Mouse (Mus musculus): ENCODE results near the gene 1110004F10Rik. TPM values are rescaled to one million over a fixed set of nuclear protein-coding genes. Genes with fewer than 3 reads are reported as not detected.
A peak's percentile ranks its signal among the peaks of the same experiment; 100 is the strongest.
"Not testable (repeated sequence)": the region's sequence is repeated elsewhere in the genome, so short reads cannot be mapped to it uniquely, and the experiment has no call there.

Gene 1110004F10Rik
- polyA plus RNA-seq, 1 experiment from 2014 or later, result 319 TPM

DNA sequence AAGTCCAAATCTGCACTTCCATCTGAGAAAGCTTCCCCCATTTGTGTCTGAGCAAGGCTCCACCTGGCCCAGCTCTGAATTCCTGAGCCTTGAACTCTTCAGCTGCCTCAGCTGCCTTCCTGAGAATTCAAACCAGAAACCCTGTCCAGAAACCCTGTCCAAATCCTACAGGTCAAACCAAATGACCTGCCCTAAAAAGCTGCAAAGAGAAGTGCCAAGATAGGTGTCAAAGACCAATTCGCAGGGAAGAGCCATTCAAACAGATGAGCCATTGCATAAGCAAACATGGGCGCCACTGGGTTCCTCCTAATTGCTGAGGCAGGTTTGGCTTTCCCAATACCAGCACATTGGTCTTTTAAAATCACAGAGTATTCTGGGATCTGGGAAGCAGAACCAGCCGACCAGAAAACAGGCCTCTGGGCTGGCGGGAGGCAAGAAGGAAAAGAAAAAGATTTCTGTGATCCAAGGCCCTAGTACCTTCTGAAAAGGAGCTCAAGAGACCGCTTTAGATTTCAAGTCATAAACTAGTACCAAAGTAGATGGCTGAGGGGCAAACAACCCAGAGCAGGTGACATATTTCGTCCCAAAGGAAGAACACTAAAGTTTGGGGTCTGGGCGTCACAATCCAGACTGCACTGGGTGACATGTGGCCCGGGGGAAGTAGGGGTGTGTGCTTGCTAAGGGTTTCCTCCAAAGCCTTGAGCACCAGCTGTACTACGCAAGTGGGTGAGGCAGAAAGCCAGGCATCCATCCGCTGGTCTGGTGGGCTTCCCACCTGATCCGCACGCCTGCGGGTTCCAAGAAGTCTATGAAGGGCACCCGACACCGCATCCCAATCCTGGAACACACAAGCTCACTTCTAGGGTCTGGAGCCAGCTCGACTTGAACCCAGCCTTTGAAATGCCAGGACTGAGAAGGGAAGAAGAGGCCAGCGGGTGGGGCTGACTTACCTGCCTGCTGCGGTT lies 2.3 kb upstream of the 1110004F10Rik start:
- no peak for ATAC-seq (ENCODE audit: low FRiP score, low read depth)
- Histone ChIP-seq H3K36me3 (no peaks in the 10 kb centered on the region), H3K9me3 (no peaks in the 10 kb centered on the region), H3K4me3 (0 out of 2 replicates have a peak overlapping the region, but pooled peaks have one; percentile 9), H3K27ac (replicated peaks) (no peak overlapping the region), H3K27me3 (peaks cover 58% of the 10 kb centered on the region), H3K9ac (replicated peaks) (no peak overlapping the region), H3K4me2 (replicated peaks) (0 out of 2 replicates have a peak overlapping the region, but pooled peaks have one; percentile 11), H3K4me1 (peaks cover 46% of the 10 kb centered on the region)
- WGBS, result 18% methylated on average over 18 of the region's 18 CpGs

DNA sequence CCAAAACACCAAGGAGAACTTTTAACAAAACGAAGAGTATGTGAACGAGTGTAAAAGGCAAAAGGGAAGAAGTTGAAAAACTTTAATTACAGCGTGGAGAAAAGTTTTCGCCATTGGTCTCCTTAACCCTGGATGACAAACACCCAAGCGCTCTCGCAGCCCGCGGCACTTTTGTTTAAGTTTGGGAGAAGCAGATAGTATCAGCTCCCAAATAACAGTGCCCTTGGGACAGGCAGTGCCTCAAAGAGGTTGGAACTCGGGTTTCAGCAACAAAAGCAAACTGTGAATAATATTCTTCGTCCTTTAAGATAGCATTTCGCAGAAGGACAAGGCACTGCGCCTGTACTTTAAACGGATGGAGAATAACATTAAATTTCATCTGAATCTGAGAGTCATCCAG lies 1.2 kb upstream of the 1110004F10Rik start:
- Histone ChIP-seq H3K4me2 (replicated peaks) (peak overlapping the region; percentile 97), H3K9ac (replicated peaks) (no peak overlapping the region), H3K4me3 (peak overlapping the region; percentile 53), H3K36me3 (no peaks in the 10 kb centered on the region), H3K4me1 (peaks cover 46% of the 10 kb centered on the region), H3K9me3 (no peaks in the 10 kb centered on the region), H3K27me3 (peaks cover 64% of the 10 kb centered on the region), H3K27ac (replicated peaks) (no peak overlapping the region)
- under 1% methylated on average over 13 of the region's 13 CpGs for WGBS
- ATAC-seq (ENCODE audit: low FRiP score, low read depth), result no peak

DNA sequence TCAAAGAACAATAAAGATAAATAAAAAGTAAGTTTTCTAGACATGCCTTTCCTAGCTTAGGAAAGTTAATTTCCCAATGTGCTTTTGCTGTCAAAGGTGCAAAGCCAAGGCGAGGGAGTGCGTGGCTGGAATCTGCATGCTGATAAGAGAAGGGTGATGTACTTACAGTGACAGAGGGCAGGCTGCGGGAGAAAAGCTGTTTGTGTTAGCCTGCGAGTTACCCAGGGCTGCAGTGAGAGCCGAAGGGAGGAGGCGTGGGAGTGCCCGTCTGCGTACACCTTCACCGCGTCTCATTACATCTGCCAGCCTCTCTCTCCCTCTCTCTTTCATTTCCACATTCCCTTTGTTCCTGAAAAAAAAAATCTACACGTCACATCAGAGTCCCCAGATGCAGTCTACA lies 686 bp upstream of the 1110004F10Rik start, which contains the start of gene Sox6:
Gene Sox6, minus strand, starts transcription at position 286 of the 400 bp plus-strand sequence.
- peaks cover 64% of the 10 kb centered on the region for H3K27me3 ChIP-seq
- H3K4me1 ChIP-seq, result peaks cover 43% of the 10 kb centered on the region
- ATAC-seq (ENCODE audit: low FRiP score, low read depth), result no peak
- no peaks in the 10 kb centered on the region for H3K9me3 ChIP-seq
- H3K27ac ChIP-seq (replicated peaks), result no peak within 1 kb of the TSS
- WGBS, result under 1% methylated on average over 11 of the region's 11 CpGs
- H3K4me2 ChIP-seq (replicated peaks), result peak within 1 kb of the TSS; percentile 97
- H3K36me3 ChIP-seq, result no peaks in the 10 kb centered on the region
- peak within 1 kb of the TSS; percentile 53 for H3K4me3 ChIP-seq
- H3K9ac ChIP-seq (replicated peaks), result peak within 1 kb of the TSS; percentile 55

DNA sequence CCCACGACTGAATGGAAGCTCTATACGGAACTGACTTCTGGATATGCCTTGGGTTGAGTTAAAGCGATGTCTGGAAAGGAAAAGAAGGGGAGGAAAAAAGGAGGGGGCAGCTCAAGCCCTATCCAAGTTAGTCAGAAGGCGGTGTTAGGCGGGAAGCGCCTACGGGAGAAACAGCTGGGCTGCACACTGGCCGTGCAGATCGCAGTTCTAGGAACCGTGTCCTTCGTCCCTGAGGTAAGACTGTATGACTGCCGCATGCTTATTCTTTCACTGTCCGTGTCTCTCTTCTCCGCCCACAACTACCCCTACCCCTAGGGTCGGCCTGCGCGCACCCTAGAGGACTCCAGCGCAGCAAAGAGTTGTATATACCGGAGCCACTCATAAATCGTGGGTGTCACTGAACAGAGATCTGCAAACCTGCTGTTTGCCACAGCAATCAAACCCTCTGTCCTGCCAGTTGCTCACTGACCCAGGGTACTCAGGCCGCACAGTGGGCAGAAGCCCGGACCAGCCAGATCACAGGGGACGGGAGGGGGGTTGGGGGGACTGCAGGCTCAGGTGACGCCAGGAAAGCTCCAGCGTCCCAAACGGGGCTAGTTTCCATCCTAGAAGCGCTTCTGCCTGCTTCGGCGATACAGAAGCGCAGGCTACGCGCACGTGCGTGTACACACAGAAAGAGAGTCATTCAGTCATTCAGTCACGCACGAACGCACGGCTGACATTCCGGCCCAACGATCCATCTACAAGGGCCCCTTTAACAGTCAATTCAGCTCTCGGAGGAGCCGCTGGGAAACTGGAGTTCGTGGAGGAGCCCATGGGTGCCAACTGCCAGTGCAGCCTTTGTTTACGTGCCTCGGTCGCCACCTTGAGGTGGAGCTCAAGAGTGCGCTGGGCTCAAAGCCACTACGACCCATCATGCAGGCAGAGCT lies 605 bp downstream of the 1110004F10Rik start:
- H3K36me3 ChIP-seq, result no peaks in the 10 kb centered on the region
- WGBS, result under 1% methylated on average over 48 of the region's 48 CpGs
- H3K4me3 ChIP-seq, result peak overlapping the region; percentile 53
- peak overlapping the region; percentile 55 for H3K9ac ChIP-seq (replicated peaks)
- peak overlapping the region; percentile 97 for H3K4me2 ChIP-seq (replicated peaks)
- no peaks in the 10 kb centered on the region for H3K9me3 ChIP-seq
- peak; percentile 78 for ATAC-seq (ENCODE audit: low FRiP score, low read depth)
- H3K27ac ChIP-seq (replicated peaks), result no peak overlapping the region
- peaks cover 36% of the 10 kb centered on the region for H3K4me1 ChIP-seq
- H3K27me3 ChIP-seq, result peaks cover 64% of the 10 kb centered on the region

DNA sequence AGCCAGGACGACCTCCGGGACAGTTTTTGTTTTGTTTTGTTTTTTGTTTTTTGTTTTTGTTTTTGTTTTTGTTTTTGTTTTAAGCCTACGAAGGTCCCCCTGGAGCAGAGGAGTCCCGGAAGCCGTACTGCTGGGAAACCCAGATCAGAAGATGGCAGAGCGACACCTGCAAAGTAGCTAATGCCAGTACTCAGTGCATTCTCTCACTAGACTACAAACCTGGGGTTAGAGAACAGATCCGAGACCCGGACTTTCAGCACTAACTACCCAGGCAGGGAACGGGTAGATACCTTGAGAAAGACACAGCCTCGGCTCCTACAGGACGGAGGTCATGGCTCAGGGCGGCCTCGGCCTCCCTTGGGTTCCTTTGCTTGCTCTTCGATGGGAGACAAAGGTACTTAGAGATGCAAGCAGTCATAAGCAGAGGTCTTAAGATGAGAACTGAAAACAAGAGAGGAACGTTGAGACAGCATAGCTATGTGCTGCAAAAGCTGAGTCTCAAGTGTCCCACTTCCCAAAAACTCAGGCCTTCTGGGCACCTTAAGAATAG lies 1.3 kb downstream of the 1110004F10Rik start:
- Histone ChIP-seq H3K4me2 (replicated peaks) (peak overlapping the region; percentile 97), H3K9ac (replicated peaks) (0 out of 2 replicates have a peak overlapping the region, but pooled peaks have one; percentile 55), H3K4me1 (peaks cover 34% of the 10 kb centered on the region), H3K36me3 (no peaks in the 10 kb centered on the region), H3K9me3 (no peaks in the 10 kb centered on the region), H3K27ac (replicated peaks) (no peak overlapping the region), H3K4me3 (peak overlapping the region; percentile 53), H3K27me3 (peaks cover 60% of the 10 kb centered on the region)
- ATAC-seq (ENCODE audit: low FRiP score, low read depth), result no peak
- 14% methylated on average over 15 of the region's 15 CpGs for WGBS

DNA sequence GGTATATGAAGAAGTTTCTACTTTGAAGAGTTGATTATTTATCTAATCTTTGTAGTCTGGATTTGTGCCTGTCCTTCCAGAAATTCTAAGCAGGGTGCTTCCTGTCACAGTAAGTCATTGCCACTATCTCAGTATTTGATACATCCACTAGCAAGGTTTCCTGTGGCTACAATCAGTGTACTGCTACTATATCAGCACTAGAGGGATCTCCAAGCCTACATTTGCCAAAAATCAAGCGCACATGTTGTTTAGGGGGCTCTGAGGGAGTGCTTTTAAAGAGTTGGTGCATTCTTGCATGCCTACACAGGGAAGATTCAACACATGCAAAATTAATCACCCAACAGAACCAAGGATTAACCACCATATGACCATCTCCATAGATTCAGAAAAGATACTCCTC lies 21.5 kb downstream of the 1110004F10Rik start:
- no peaks in the 10 kb centered on the region for H3K36me3 ChIP-seq
- no peak for ATAC-seq (ENCODE audit: low FRiP score, low read depth)
- H3K4me1 ChIP-seq, result no peaks in the 10 kb centered on the region
- no peak overlapping the region for H3K4me2 ChIP-seq (replicated peaks)
- H3K27ac ChIP-seq (replicated peaks), result no peak overlapping the region
- no peaks in the 10 kb centered on the region for H3K9me3 ChIP-seq
- H3K9ac ChIP-seq (replicated peaks), result no peak overlapping the region
- WGBS, result 38% methylated on average over 1 of the region's 1 CpGs
- H3K27me3 ChIP-seq, result no peaks in the 10 kb centered on the region
- H3K4me3 ChIP-seq, result no peak overlapping the region

DNA sequence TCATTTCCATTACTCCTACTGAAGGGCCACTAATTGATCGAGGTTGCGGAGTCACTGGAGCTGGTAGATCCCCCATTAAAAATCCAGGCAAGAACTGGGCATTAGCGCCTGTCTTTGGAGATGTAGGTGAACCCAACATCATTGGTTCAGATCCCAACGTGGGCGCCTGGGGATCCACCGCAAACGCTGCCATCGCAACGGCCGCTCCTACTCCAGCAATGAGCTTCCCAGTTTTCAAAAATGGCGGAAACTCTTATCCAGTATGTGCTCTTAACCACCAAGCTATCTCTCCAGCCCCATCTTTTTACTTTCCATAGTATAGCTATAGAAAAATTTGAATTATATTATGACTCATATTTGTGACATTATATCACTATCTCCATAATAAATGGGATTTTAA lies 45.2 kb downstream of the 1110004F10Rik start, which contains the start of gene Gm4353:
Gene Gm4353, minus strand, starts transcription at position 270 of the 400 bp plus-strand sequence.
- WGBS, result 95% methylated on average over 11 of the region's 11 CpGs
- H3K4me3 ChIP-seq; ATAC-seq (ENCODE audit: low FRiP score, low read depth): not testable (repeated sequence)

DNA sequence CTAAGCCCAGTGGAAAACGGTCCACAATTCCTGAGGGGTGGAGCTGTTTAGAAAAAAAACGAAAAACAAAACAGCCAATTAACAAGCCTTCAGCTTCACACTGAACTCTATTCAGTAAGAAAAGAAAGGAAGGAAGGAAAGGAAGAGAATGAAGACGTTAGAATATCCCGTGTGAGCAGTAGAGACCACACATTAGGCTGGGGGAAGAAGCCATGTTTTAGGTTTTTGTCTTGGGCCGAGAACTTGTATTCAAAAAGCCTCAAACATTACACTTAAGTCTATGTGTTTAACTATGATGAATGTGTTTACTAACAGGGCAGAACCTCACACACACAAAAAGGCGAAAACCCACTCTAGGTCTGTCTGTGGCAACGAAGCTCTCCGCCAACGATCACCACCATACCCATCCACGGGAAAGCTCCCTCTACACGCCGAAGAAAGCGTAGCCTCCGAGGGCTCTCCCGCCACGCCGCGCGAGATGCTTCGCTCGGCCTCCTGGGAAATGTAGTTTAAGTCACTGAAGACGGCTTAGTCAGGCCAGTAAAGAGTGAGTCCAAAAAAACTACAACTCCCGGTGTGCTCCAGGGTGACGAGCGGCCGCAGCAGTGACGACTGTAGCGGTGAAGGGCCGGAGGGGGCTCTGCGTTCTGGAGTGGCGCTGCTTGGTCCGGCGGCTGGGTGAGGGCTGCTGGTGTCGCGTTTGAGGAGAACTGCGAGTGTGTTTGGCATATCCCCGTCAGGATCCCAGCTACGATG lies 53.7 kb downstream of the 1110004F10Rik start:
- no peaks in the 10 kb centered on the region for H3K9me3 ChIP-seq
- WGBS, result under 1% methylated on average over 38 of the region's 38 CpGs
- H3K4me3 ChIP-seq, result peak overlapping the region; percentile 65

More for the DNA sequence above, 45.2 kb downstream of the 1110004F10Rik start, which contains the start of gene Gm4353:
- H3K4me1 ChIP-seq; H3K9me3 ChIP-seq; H3K27me3 ChIP-seq; H3K9ac ChIP-seq (replicated peaks); H3K36me3 ChIP-seq; H3K4me2 ChIP-seq (replicated peaks); H3K27ac ChIP-seq (replicated peaks): not testable (repeated sequence)

DNA sequence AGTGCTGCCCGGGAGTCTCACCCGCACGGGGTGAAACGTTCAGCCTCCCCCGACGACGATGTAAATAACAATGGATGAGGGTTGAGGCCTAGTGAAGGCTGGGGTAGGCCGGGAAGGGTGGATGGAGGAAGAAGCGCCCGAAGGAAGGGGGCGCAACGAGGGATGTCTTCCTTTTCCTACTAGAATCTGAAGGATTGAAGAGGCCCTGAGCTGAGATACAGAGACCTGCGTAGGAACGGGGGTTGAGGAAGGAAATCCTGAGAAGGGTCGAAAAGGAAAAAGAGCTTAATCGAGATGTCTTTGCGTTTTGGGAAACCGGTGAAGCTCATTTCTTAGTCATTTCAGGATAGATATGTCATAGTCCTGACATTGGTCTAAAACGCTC lies 54.3 kb downstream of the 1110004F10Rik start:
- Histone ChIP-seq H3K9ac (replicated peaks) (peak overlapping the region; percentile 87), H3K4me2 (replicated peaks) (peak overlapping the region; percentile 70), H3K4me3 (peak overlapping the region; percentile 65), H3K27me3 (no peaks in the 10 kb centered on the region), H3K4me1 (peaks cover 20% of the 10 kb centered on the region), H3K36me3 (no peaks in the 10 kb centered on the region), H3K9me3 (no peaks in the 10 kb centered on the region), H3K27ac (replicated peaks) (peak overlapping the region; percentile 96)
- under 1% methylated on average over 19 of the region's 19 CpGs for WGBS
- ATAC-seq (ENCODE audit: low FRiP score, low read depth), result peak; percentile 86

More for the DNA sequence above, 53.7 kb downstream of the 1110004F10Rik start:
- Histone ChIP-seq H3K9ac (replicated peaks) (peak overlapping the region; percentile 87), H3K27me3 (no peaks in the 10 kb centered on the region), H3K36me3 (no peaks in the 10 kb centered on the region), H3K4me2 (replicated peaks) (peak overlapping the region; percentile 70), H3K4me1 (peaks cover 20% of the 10 kb centered on the region), H3K27ac (replicated peaks) (peak overlapping the region; percentile 96)
- ATAC-seq (ENCODE audit: low FRiP score, low read depth), result peak; percentile 100

DNA sequence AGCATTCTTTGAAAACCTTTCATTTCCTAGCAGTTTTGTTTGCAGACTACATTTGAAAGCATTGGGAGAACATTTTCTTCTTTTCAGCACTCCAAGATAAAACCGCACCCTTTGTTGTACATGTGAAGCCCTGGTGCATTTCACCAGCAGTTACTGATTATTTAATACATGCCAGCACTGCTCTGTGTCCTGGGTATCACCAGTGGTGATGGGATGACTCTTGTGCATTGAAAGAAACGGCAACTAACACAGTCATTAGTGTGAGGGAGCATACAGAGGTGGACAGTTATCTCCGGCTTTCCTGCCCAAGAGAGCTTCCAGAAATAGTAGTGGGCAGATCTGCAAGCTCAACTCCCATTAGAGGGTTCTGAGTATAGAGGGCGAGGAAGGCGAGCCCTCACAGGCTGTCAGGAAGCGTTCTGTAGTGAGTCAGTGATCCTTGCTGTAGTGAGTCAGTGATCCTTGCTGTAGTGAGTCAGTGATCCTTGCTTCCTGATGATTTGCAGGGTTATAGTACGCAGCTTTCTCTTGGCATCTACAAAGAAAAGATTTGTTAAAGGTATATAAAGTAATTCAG lies 60.8 kb downstream of the 1110004F10Rik start:
- ATAC-seq (ENCODE audit: low FRiP score, low read depth), result no peak
- WGBS, result 89% methylated on average over 7 of the region's 7 CpGs

More for the DNA sequence above, 60.8 kb downstream of the 1110004F10Rik start:
- Histone ChIP-seq H3K4me3 (no peak overlapping the region), H3K4me1 (peaks cover 11% of the 10 kb centered on the region), H3K27ac (replicated peaks) (no peak overlapping the region), H3K36me3 (peaks cover 45% of the 10 kb centered on the region), H3K4me2 (replicated peaks) (no peak overlapping the region), H3K9me3 (no peaks in the 10 kb centered on the region), H3K9ac (replicated peaks) (no peak overlapping the region), H3K27me3 (no peaks in the 10 kb centered on the region)

All from midbrain, embryonic 12.5 days (tissue).